Mouse (Mus musculus): Measurements from ENCODE around the gene Hist2h2aa1. TPM values are rescaled to one million over a fixed set of nuclear protein-coding genes. Genes with fewer than 3 reads are reported as not detected.

Hist2h2aa1 gene
- polyA plus RNA-seq, 1 experiment from 2014 or later: 24.8 TPM

Other genes with a start within 250 kb of the Hist2h2aa1 start
- gene Plekho1, start 249.5 kb upstream of the Hist2h2aa1 start, polyA plus RNA-seq (2018): 189 to 264 TPM (median 249 TPM) in 3 replicates
- 18.6 to 31.7 TPM (median 25.9 TPM) in 3 replicates for gene Vps45, start 187.0 kb upstream of the Hist2h2aa1 start, polyA plus RNA-seq (2018)
- gene Otud7b, start 141.0 kb upstream of the Hist2h2aa1 start, polyA plus RNA-seq (2018): 9.7 to 10.5 TPM (median 10.4 TPM) in 3 replicates
- 1.2 to 2.4 TPM (median 1.8 TPM) in 3 replicates for gene Mtmr11, start 83.5 kb upstream of the Hist2h2aa1 start, polyA plus RNA-seq (2018)
- 57.6 to 99.3 TPM (median 68.9 TPM) in 3 replicates for gene Sf3b4, start 73.2 kb upstream of the Hist2h2aa1 start, polyA plus RNA-seq (2018)
- gene Sv2a, start 64.3 kb upstream of the Hist2h2aa1 start, polyA plus RNA-seq (2018): 0.12 to 1.4 TPM (median 0.29 TPM) in 3 replicates
- gene Bola1, start 25.8 kb upstream of the Hist2h2aa1 start, polyA plus RNA-seq (2018): 5.3 to 18.4 TPM (median 17.6 TPM) in 3 replicates
- not detected in 3 replicates for gene Hist2h2ab, start 25.6 kb upstream of the Hist2h2aa1 start, polyA plus RNA-seq (2018)
- gene Hist2h2ac, start 24.6 kb upstream of the Hist2h2aa1 start, polyA plus RNA-seq (2018): not detected in 3 replicates
- gene Hist2h2be, start 24.4 kb upstream of the Hist2h2aa1 start, polyA plus RNA-seq (2018): 5.7 to 13.3 TPM (median 6.8 TPM) in 3 replicates
- gene Hist2h3c2, start 6.4 kb upstream of the Hist2h2aa1 start, polyA plus RNA-seq (2018): 2.4 to 4.9 TPM (median 3.8 TPM) in 3 replicates
- 57.1 to 112 TPM (median 105 TPM) in 3 replicates for gene Hist2h2aa2, start 5.2 kb upstream of the Hist2h2aa1 start, polyA plus RNA-seq (2018)
- gene Hist2h3c1, start 1.2 kb downstream of the Hist2h2aa1 start, polyA plus RNA-seq (2018): 1.7 to 8.5 TPM (median 4.8 TPM) in 3 replicates
- gene Hist2h4, start 17.8 kb downstream of the Hist2h2aa1 start, polyA plus RNA-seq (2018): 0.30 to 0.62 TPM in 2 of 3 replicates, not detected in the other
- gene Hist2h3b, start 23.2 kb downstream of the Hist2h2aa1 start, polyA plus RNA-seq (2018): not detected in 3 replicates
- gene Hist2h2bb, start 24.3 kb downstream of the Hist2h2aa1 start, polyA plus RNA-seq (2018): not detected in 3 replicates
- 189 to 290 TPM (median 287 TPM) in 3 replicates for gene Fcgr1, start 48.5 kb downstream of the Hist2h2aa1 start, polyA plus RNA-seq (2018)
- not detected in 3 replicates for gene BC107364, start 206.8 kb downstream of the Hist2h2aa1 start, polyA plus RNA-seq (2018)

Data from macrophage (primary cell).